Mouse (Mus musculus): ENCODE results near the gene Ccdc124.

DNA sequence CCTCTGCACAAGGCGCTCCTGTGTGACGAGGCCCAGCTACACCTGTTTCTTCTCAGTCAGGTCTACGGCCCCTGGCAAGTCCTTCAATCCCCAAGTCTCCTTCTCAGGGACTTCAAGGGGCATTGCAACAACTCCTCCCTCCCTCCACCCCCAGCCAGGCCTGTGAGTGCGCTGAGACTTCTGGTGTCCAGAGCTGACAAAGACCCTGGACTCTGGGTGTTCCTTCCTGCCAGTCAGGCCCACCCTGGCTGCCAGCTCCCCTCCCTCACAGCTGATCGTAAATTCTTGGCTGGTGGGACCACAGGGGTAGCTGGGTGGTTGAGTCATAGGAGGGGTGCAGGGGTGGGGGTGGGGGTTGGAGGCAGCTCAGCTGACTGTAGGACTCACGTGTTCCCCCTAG, 21.9 kb downstream of the Ccdc124 start:
- TF ChIP-seq POLR2A (IDR thresholded peaks at IDR 0.05; ENCODE audit: low read depth, low read length): no peak
- TF ChIP-seq CTCF (IDR thresholded peaks at IDR 0.05; ENCODE audit: extremely low read depth, insufficient read depth, insufficient read length, insufficient replicate concordance): no peak
